Mouse (Mus musculus): ENCODE measurements at regions not wholly inside any gene's neighbourhood (a gene's known extent, or its start where the extent isn't known, plus 50 kb on each side); places are given as distances from the start of the nearest gene placed in this dataset.

DNA sequence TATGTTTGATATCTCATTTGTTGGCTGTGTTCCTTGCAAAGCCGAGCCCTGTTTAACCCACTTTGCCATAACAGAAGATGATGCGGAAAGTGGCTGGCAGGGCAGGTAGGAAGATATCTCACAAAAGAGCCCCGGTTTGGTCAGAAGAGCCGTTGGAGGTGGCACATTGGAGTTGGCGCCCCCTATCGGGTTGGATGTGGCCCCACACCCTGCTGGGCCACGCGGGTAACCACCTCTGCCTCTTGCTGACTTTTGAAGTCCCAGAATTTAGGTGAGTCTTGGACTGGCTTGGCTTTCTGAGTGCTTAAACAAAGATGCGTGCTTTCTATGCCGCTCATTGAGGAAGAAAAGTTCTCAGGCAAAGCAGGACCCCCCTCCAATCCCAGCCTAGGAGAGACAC lies 56.1 kb downstream of the Gm4791 start:
- Histone ChIP-seq H3K4me1 (peaks cover 7% of the 10 kb centered on the region; the same call in 1 of the 2 replicates), H3K27me3 (ENCODE audit: low read depth, poor library complexity, severe bottlenecking) (no peaks in the 10 kb centered on the region), H3K4me3 (no peak overlapping the region), H3K36me3 (no peaks in the 10 kb centered on the region), H3K9me3 (replicated peaks) (peaks cover under 1% of the 10 kb centered on the region; the same call in 1 of the 2 replicates), H3K27ac (no peak overlapping the region)
- 74% methylated on average over 10 of the region's 10 CpGs for WGBS
- no peak for DNase-seq (ENCODE audit: low spot score)

DNA sequence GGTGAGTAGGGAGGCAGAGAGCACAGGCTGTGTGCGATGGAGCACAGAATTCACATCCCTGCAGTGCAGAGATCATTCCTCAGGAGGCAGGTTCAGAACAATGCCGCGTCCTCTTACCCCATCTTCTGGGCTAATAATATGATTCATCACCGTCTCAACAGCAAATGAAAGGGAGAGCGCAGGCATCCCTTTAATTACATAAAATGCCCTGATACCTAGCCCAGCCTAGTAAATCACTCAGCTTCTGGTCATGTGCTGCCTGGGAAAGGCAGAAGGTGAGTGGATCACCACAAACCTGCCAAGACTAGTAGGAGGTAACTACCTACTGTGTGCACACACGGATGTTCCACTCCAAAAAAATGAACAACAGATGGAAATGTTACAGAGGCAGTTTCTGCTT lies 57.0 kb downstream of the Gm4791 start:
- no peak overlapping the region for H3K4me3 ChIP-seq
- H3K27ac ChIP-seq, result no peak overlapping the region
- H3K4me1 ChIP-seq, result peaks cover 9% of the 10 kb centered on the region; the same call in 1 of the 2 replicates
- H3K9me3 ChIP-seq (replicated peaks), result no peaks in the 10 kb centered on the region
- H3K27me3 ChIP-seq (ENCODE audit: low read depth, poor library complexity, severe bottlenecking), result no peaks in the 10 kb centered on the region
- 76% methylated on average over 6 of the region's 6 CpGs for WGBS
- DNase-seq (ENCODE audit: low spot score), result no peak
- no peaks in the 10 kb centered on the region for H3K36me3 ChIP-seq

GRCm38 (mm10) chr9:47059339-47060005 lies 60.9 kb downstream of the Gm4791 start:
- H3K9me3 ChIP-seq (replicated peaks), result no peaks in the 10 kb centered on the region
- no peaks in the 10 kb centered on the region for H3K36me3 ChIP-seq
- peaks cover 9% of the 10 kb centered on the region; the same call in 1 of the 2 replicates for H3K4me1 ChIP-seq
- 65% methylated on average over 7 of the region's 7 CpGs for WGBS
- DNase-seq (ENCODE audit: low spot score), result peak; percentile 58
- H3K4me3 ChIP-seq, result no peak overlapping the region
- 0 out of 2 replicates have a peak, but pooled peaks cover 7% of the 10 kb centered on the region for H3K27me3 ChIP-seq (ENCODE audit: low read depth, poor library complexity, severe bottlenecking)
- peak overlapping the region; percentile 31; the same call in 1 of the 2 replicates for H3K27ac ChIP-seq

- Histone ChIP-seq H3K9me3 (replicated peaks) (no peaks in the 10 kb centered on the region), H3K4me3 (no peak overlapping the region), H3K27ac (no peak overlapping the region), H3K27me3 (ENCODE audit: low read depth, poor library complexity, severe bottlenecking) (0 out of 2 replicates have a peak, but pooled peaks cover 7% of the 10 kb centered on the region), H3K36me3 (no peaks in the 10 kb centered on the region), H3K4me1 (peaks cover 9% of the 10 kb centered on the region; the same call in 1 of the 2 replicates)
- 79% methylated on average over 2 of the region's 2 CpGs for WGBS
- no peak for DNase-seq (ENCODE audit: low spot score)
Observed at GRCm38 (mm10) chr9:47060757-47061156, 62.2 kb downstream of the Gm4791 start.

DNA sequence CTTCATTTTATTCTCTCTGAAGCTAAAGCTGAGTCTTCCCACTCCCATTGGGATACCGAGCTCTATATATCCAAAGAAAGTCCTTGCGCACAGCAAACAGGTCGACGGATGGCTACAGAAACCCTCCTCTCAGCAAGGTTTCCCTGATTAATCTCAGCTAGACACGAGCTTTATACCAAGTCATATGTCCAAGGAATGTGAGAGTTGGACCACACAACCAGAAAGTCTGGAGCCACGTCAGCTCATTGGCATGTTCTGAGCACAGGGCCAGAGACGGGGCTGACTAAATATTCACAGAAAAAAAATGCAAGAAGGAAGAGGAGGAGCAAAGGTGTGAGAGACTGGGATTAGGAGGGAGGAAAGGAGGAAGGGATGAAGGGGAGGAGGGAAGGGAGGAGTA lies 64.0 kb downstream of the Gm4791 start:
- H3K4me3 ChIP-seq, result no peak overlapping the region
- DNase-seq (ENCODE audit: low spot score), result no peak
- no peaks in the 10 kb centered on the region for H3K36me3 ChIP-seq
- H3K4me1 ChIP-seq, result peaks cover 9% of the 10 kb centered on the region; the same call in 1 of the 2 replicates
- 87% methylated on average over 7 of the region's 7 CpGs for WGBS
- H3K27ac ChIP-seq, result no peak overlapping the region
- H3K9me3 ChIP-seq (replicated peaks), result no peaks in the 10 kb centered on the region
- 0 out of 2 replicates have a peak, but pooled peaks cover 7% of the 10 kb centered on the region for H3K27me3 ChIP-seq (ENCODE audit: low read depth, poor library complexity, severe bottlenecking)

DNA sequence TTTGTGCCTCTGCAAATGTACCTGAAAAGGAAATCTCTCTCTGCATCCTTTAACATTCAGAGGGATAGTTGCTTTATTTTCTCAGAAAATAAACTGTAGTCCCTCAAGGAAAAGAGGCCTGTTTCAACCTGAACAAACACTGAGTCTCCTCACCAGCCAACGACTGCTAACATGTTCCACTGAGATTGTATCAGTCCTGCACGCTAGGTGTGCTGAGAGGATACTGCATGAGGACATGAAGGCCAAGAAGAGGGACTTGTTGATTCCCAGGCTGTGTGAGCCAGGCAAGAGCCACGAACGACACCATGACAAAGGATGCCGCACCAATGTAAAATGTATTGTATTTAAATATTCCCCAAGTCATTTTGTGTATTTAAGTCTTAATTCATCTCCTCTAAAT lies 65.2 kb downstream of the Gm4791 start:
- H3K36me3 ChIP-seq, result no peaks in the 10 kb centered on the region
- no peak for DNase-seq (ENCODE audit: low spot score)
- no peak overlapping the region for H3K4me3 ChIP-seq
- H3K27ac ChIP-seq, result no peak overlapping the region
- no peaks in the 10 kb centered on the region for H3K9me3 ChIP-seq (replicated peaks)
- 81% methylated on average over 5 of the region's 5 CpGs for WGBS
- H3K27me3 ChIP-seq (ENCODE audit: low read depth, poor library complexity, severe bottlenecking), result 0 out of 2 replicates have a peak, but pooled peaks cover 7% of the 10 kb centered on the region
- H3K4me1 ChIP-seq, result peaks cover 9% of the 10 kb centered on the region; the same call in 1 of the 2 replicates

DNA sequence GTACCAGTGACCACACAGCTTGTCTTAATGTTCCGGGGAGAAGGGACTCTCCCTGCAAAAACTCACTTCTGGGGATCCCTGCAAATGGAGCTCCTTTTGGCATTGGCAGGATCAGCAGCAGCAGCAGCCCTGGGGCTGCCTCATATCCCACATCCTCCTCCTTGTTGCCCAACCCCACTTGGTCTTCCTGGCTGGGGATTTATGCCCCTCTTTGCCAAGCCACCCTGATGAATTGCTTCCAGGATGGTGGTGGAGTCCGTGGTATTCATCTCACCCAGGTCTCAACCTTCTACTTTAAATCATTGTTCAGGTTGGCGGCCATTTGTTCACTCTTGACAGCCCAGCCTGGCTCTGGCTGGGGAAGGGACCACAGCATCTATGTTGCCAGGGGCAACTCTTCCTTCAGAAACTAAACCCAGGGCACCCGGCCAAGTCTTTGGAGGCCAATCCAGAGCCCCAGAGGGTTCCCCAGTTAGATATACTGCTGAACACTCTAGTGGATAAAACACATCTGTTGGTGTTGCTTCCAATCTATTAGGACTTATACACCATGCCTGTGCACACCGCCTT lies 66.0 kb downstream of the Gm4791 start:
- DNase-seq (ENCODE audit: low spot score), result no peak
- Histone ChIP-seq H3K36me3 (no peaks in the 10 kb centered on the region), H3K27me3 (ENCODE audit: low read depth, poor library complexity, severe bottlenecking) (0 out of 2 replicates have a peak, but pooled peaks cover 7% of the 10 kb centered on the region), H3K9me3 (replicated peaks) (no peaks in the 10 kb centered on the region), H3K27ac (no peak overlapping the region), H3K4me3 (no peak overlapping the region), H3K4me1 (peaks cover 9% of the 10 kb centered on the region)
- 60% methylated on average over 5 of the region's 5 CpGs for WGBS

DNA sequence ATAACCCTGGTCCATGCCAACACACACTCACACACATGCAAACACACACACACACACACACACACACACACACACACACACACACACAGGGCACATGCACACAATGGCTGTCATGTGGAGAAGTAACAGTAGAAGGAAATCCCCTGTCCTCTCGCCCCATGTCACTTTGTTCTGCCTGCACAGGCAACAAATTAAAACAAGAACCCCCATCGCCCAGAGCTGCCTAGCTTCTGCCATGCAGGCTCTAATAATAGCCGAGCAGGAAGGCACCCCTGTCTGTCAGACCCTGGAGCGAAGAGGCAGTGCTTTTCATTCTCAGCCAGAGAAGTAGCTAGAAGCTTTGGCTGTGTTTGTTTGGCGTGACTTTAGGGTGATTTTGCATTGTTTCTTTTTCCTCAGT lies 70.9 kb downstream of the Gm4791 start:
- DNase-seq (ENCODE audit: low spot score), result no peak

DNA sequence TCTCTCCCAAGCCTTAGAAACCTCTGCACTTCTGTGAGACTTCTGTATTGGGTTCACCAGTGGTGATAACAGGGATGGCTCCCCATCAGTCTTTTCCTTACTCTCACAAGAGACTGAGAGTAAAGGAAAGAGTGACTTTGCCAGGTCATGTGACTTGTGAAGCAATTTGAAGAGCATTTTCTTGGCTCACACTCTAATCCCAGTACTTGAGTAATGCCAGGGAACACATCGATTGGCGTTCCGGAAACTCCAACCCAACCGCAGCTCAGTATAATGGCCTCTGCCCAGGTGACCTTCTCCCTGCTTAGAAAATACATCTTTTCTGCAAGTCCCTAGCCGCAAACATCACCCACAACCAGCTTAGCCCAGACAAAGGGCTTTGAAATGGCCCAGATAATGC lies 72.4 kb downstream of the Gm4791 start:
- peaks cover 27% of the 10 kb centered on the region for H3K4me1 ChIP-seq
- 97% methylated on average over 5 of the region's 5 CpGs for WGBS
- no peak overlapping the region for H3K27ac ChIP-seq
- no peaks in the 10 kb centered on the region for H3K36me3 ChIP-seq
- H3K4me3 ChIP-seq, result no peak overlapping the region
- H3K27me3 ChIP-seq (ENCODE audit: low read depth, poor library complexity, severe bottlenecking), result 0 out of 2 replicates have a peak, but pooled peaks cover 3% of the 10 kb centered on the region
- H3K9me3 ChIP-seq (replicated peaks), result no peaks in the 10 kb centered on the region
- no peak for DNase-seq (ENCODE audit: low spot score)

More for the DNA sequence above, 70.9 kb downstream of the Gm4791 start:
- H3K9me3 ChIP-seq (replicated peaks), result no peaks in the 10 kb centered on the region
- WGBS, result 38% methylated on average over 5 of the region's 5 CpGs
- H3K27ac ChIP-seq, result peak overlapping the region; percentile 53; the same call in 1 of the 2 replicates
- H3K4me3 ChIP-seq, result no peak overlapping the region
- H3K4me1 ChIP-seq, result peaks cover 14% of the 10 kb centered on the region
- no peaks in the 10 kb centered on the region for H3K27me3 ChIP-seq (ENCODE audit: low read depth, poor library complexity, severe bottlenecking)
- no peaks in the 10 kb centered on the region for H3K36me3 ChIP-seq

- Histone ChIP-seq H3K36me3 (no peaks in the 10 kb centered on the region), H3K9me3 (replicated peaks) (no peaks in the 10 kb centered on the region), H3K4me3 (no peak overlapping the region), H3K4me1 (peaks cover 24% of the 10 kb centered on the region), H3K27me3 (ENCODE audit: low read depth, poor library complexity, severe bottlenecking) (0 out of 2 replicates have a peak, but pooled peaks cover 3% of the 10 kb centered on the region), H3K27ac (no peak overlapping the region)
- 61% methylated on average over 6 of the region's 6 CpGs for WGBS
- DNase-seq (ENCODE audit: low spot score), result no peak
Observed at GRCm38 (mm10) chr9:47076946-47077345, 78.4 kb downstream of the Gm4791 start.

GRCm38 (mm10) chr9:47077416-47077815 lies 78.9 kb downstream of the Gm4791 start:
- Histone ChIP-seq H3K36me3 (no peaks in the 10 kb centered on the region), H3K4me3 (no peak overlapping the region), H3K27me3 (ENCODE audit: low read depth, poor library complexity, severe bottlenecking) (0 out of 2 replicates have a peak, but pooled peaks cover 3% of the 10 kb centered on the region), H3K27ac (no peak overlapping the region), H3K4me1 (peaks cover 24% of the 10 kb centered on the region), H3K9me3 (replicated peaks) (no peaks in the 10 kb centered on the region)
- WGBS, result 54% methylated on average over 2 of the region's 2 CpGs
- DNase-seq (ENCODE audit: low spot score), result no peak

DNA sequence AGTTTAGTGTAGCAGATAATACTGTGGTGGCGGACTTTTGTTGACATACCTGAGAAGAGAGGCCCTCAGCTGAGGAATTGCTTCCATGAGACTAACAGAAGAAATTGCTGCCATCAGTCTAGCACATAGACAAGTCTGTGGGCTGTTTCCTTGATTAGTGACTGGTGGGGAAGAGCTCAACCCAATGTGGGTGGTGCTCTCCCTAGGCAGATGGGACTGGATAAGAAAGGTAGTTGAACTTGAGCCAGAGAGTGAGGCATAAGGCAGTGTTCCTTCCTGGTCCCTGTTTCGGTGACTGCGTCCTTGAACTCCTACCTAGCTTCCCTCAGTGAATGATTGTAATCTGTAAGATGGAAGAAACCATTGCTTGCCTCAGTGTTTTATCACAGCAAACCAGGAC lies 79.4 kb downstream of the Gm4791 start:
- Histone ChIP-seq H3K27ac (no peak overlapping the region), H3K36me3 (no peaks in the 10 kb centered on the region), H3K4me3 (no peak overlapping the region), H3K9me3 (replicated peaks) (no peaks in the 10 kb centered on the region), H3K27me3 (ENCODE audit: low read depth, poor library complexity, severe bottlenecking) (0 out of 2 replicates have a peak, but pooled peaks cover 3% of the 10 kb centered on the region), H3K4me1 (peaks cover 24% of the 10 kb centered on the region)
- WGBS, result 92% methylated on average over 3 of the region's 3 CpGs
- DNase-seq (ENCODE audit: low spot score), result no peak

DNA sequence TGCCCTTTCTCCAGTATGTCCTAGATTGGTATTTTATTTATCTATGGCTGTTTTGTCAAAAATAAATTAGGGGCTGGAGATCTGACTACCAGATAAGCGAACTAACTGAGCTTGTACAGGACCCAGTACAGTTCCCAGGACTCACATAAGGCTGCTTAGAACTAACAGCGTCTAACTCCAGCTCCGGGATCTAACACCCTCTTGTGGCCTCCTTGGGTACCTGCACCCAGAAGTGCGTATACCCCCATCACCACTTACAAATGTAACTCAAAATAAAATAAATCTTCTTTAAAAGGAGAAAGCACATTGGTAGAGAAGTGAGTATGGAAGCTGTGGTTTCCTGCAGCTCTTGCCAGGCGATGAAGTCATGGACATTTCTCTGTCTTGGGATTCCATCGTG lies 82.9 kb downstream of the Gm4791 start:
- no peak for DNase-seq (ENCODE audit: low spot score)
- no peak overlapping the region for H3K27ac ChIP-seq
- H3K36me3 ChIP-seq, result no peaks in the 10 kb centered on the region
- no peaks in the 10 kb centered on the region for H3K9me3 ChIP-seq (replicated peaks)
- peaks cover 9% of the 10 kb centered on the region for H3K4me1 ChIP-seq
- H3K27me3 ChIP-seq (ENCODE audit: low read depth, poor library complexity, severe bottlenecking), result no peaks in the 10 kb centered on the region
- H3K4me3 ChIP-seq, result no peak overlapping the region
- WGBS, result 96% methylated on average over 6 of the region's 6 CpGs
